Mouse (Mus musculus): ENCODE results near the gene Tnfsf15.

Gene Tnfsf15

GRCm38 (mm10) chr4:63685253-63685525, 59.7 kb downstream of the Tnfsf15 start:
- in situ Hi-C loops (cut with MboI, MseI) = loop anchor here (5.0 kb wide), 3 partner anchors 48 to 262 kb away; no protein-coding TSS in a partner anchor

- in situ Hi-C loops (cut with MboI, MseI) = loop anchor here (5.0 kb wide), 3 partner anchors 47 to 263 kb away; no protein-coding TSS in a partner anchor
These were observed 60.3 kb downstream of the Tnfsf15 start for GRCm38 (mm10) chr4:63684412-63685252.

DNA sequence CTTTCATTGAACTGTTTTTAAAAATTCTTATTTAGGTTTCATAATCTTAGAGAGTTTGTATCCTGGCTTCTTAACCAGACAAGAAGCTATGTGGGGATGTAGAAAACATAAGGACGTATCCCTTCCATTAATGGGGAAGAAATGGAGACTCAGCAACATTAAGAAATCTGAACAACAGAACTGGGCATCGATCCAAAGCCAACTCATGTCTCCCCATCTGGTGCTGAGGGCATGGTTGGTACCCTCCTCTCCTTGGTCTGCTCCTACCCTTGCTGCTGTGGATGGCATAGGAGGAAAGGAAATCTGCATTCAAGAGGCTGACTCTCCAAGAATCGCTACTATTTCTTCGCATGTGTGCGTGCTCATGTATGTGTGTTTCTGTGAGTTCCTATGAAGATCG, 61.2 kb downstream of the Tnfsf15 start:
- in situ Hi-C loops (cut with MboI, MseI) = no loop called here

GRCm38 (mm10) chr4:63683056-63683455, 61.9 kb downstream of the Tnfsf15 start:
- in situ Hi-C loops (cut with MboI, MseI) = no loop called here

DNA sequence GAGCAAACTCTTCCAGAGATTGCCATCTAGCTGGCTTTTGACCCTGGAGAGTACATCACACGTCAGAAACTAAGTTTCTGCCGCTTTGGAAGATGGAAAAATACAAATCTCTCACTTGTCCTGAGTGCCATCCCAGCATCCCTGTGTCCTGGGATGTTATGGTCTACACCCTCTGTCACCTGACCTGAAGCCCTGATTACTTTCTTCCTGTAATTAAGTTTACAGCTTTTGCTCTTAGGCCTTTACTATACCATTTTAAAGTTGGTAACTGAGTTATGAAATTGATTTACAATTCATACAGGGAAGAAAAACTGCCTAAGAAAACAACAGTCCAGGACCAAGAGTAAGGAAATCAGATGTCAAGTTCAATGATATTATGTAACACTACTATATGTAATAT, 62.5 kb downstream of the Tnfsf15 start:
- in situ Hi-C loops (cut with MboI, MseI) = no loop called here

DNA sequence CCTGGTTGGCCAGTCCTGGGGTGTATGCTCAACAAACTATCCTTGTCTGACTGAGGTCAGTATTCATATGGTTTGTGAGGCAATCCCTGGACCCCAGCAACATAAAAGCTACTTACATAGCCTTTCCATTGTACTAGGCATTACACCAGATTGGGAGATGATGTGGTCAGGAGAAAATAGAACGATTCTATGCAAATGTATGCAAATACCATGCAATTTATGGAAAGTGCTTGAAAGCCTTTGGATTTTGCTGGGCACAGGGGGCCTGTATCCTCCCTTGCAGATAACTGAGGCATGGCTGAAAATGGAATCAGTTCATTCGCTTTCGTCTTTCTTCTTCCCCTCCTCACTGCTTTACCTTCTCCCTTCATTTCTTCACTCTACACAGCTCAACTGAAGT, 63.4 kb downstream of the Tnfsf15 start:
- in situ Hi-C loops (cut with MboI, MseI) = no loop called here
